7 mouse cellular contexts compared by ENCODE assay signal in genomic region chr9:120603512-120603908, GRCm38 (mm10). TPM values are rescaled to one million over a fixed set of nuclear protein-coding genes. Genes with fewer than 3 reads are reported as not detected.
A peak's percentile ranks its signal among the peaks of the same experiment; 100 is the strongest.
DNase-seq lines count a peak whose midpoint lies in the region; ATAC-seq and TF ChIP-seq lines count a peak whose summit lies in the region.

No protein-coding gene starts in this region.

- 0 out of 2 replicates have a peak, but pooled peaks cover 3% of the 10 kb centered on the region for H3K36me3 ChIP-seq in kidney, postnatal 0 days (ENCODE audit: insufficient read depth, low read length)
- no peaks in the 10 kb centered on the region for H3K36me3 ChIP-seq in forebrain, embryonic 12.5 days (replicated peaks)
- H3K36me3 ChIP-seq in limb, embryonic 12.5 days: 0 out of 2 replicates have a peak, but pooled peaks cover 8% of the 10 kb centered on the region
- no peaks in the 10 kb centered on the region for H3K36me3 ChIP-seq in neural tube, embryonic 15.5 days

- no peak for ATAC-seq in kidney, postnatal 0 days (replicated peaks; ENCODE audit: low FRiP score, low read depth)
- ATAC-seq in forebrain, embryonic 12.5 days (ENCODE audit: low FRiP score): peak; percentile 18; the same call in 1 of the 2 replicates
- 0 out of 2 replicates have a peak, but pooled peaks have one; percentile 49 for ATAC-seq in limb, embryonic 12.5 days (ENCODE audit: insufficient number of reproducible peaks, insufficient read depth, low FRiP score, low TSS enrichment, low read depth)
- ATAC-seq in neural tube, embryonic 15.5 days (ENCODE audit: low FRiP score): peak; percentile 33; the same call in 1 of the 2 replicates

- H3K9me3 ChIP-seq in kidney, postnatal 0 days (replicated peaks; ENCODE audit: low read length): no peaks in the 10 kb centered on the region; the same call in 1 of the 2 replicates
- peaks cover 11% of the 10 kb centered on the region for H3K9me3 ChIP-seq in forebrain, embryonic 12.5 days
- peaks cover 14% of the 10 kb centered on the region for H3K9me3 ChIP-seq in limb, embryonic 12.5 days
- 0 out of 2 replicates have a peak, but pooled peaks cover 3% of the 10 kb centered on the region for H3K9me3 ChIP-seq in neural tube, embryonic 15.5 days (replicated peaks)

- H3K4me1 ChIP-seq in kidney, postnatal 0 days (replicated peaks; ENCODE audit: insufficient read depth, low read length): no peaks in the 10 kb centered on the region; the same call in 1 of the 2 replicates
- H3K4me1 ChIP-seq in forebrain, embryonic 12.5 days: peaks cover 23% of the 10 kb centered on the region
- peaks cover 24% of the 10 kb centered on the region for H3K4me1 ChIP-seq in limb, embryonic 12.5 days (replicated peaks)
- peaks cover 24% of the 10 kb centered on the region for H3K4me1 ChIP-seq in neural tube, embryonic 15.5 days

- H3K27ac ChIP-seq in kidney, postnatal 0 days: no peak overlapping the region
- H3K27ac ChIP-seq in forebrain, embryonic 12.5 days: no peak overlapping the region; the same call in 1 of the 2 replicates
- H3K27ac ChIP-seq in limb, embryonic 12.5 days: peak overlapping the region; percentile 81
- peak overlapping the region; percentile 42; the same call in 1 of the 2 replicates for H3K27ac ChIP-seq in neural tube, embryonic 15.5 days (replicated peaks)

- no peak for TF ChIP-seq CTCF in kidney, postnatal 0 days (IDR thresholded peaks at IDR 0.05; ENCODE audit: low read depth)

- WGBS in kidney, postnatal 0 days: 33% methylated on average over 10 of the region's 10 CpGs
- WGBS in forebrain, embryonic 12.5 days: 10% methylated on average over 10 of the region's 10 CpGs
- 4% methylated on average over 10 of the region's 10 CpGs for WGBS in limb, embryonic 12.5 days
- 19% methylated on average over 10 of the region's 10 CpGs for WGBS in neural tube, embryonic 15.5 days

- no peak for DNase-seq in kidney, postnatal 0 days (ENCODE audit: low spot score)
- no peak for DNase-seq in kidney, postnatal 14 days
- no peak for DNase-seq in ovary, postnatal 14 days (ENCODE audit: low spot score)
- DNase-seq in c-Kit-positive CD71-positive TER-119-positive erythroid progenitor cells, embryonic 14.5 days (ENCODE audit: low spot score): no peak

- no peak overlapping the region for H3K9ac ChIP-seq in kidney, postnatal 0 days (ENCODE audit: low read depth, low read length)
- peak overlapping the region; percentile 21; the same call in 1 of the 2 replicates for H3K9ac ChIP-seq in forebrain, embryonic 12.5 days
- H3K9ac ChIP-seq in limb, embryonic 12.5 days (replicated peaks): 0 out of 2 replicates have a peak overlapping the region, but pooled peaks have one; percentile 23
- H3K9ac ChIP-seq in neural tube, embryonic 15.5 days (replicated peaks): 0 out of 2 replicates have a peak overlapping the region, but pooled peaks have one; percentile 7

- no peak overlapping the region for H3K4me3 ChIP-seq in kidney, postnatal 0 days (replicated peaks; ENCODE audit: low read depth, low read length)
- H3K4me3 ChIP-seq in forebrain, embryonic 12.5 days (replicated peaks): no peak overlapping the region
- peak overlapping the region; percentile 19 for H3K4me3 ChIP-seq in limb, embryonic 12.5 days (replicated peaks)
- H3K4me3 ChIP-seq in neural tube, embryonic 15.5 days (replicated peaks): no peak overlapping the region

- no peaks in the 10 kb centered on the region for H3K27me3 ChIP-seq in kidney, postnatal 0 days (ENCODE audit: insufficient read depth, low read length)
- H3K27me3 ChIP-seq in forebrain, embryonic 12.5 days: 0 out of 2 replicates have a peak, but pooled peaks cover 3% of the 10 kb centered on the region
- no peaks in the 10 kb centered on the region for H3K27me3 ChIP-seq in limb, embryonic 12.5 days
- no peaks in the 10 kb centered on the region for H3K27me3 ChIP-seq in neural tube, embryonic 15.5 days (replicated peaks)

- H3K4me2 ChIP-seq in kidney, postnatal 0 days (ENCODE audit: low read length): peak overlapping the region; percentile 18; the same call in 1 of the 2 replicates
- H3K4me2 ChIP-seq in forebrain, embryonic 12.5 days: peak overlapping the region; percentile 28
- peak overlapping the region; percentile 54 for H3K4me2 ChIP-seq in limb, embryonic 12.5 days
- H3K4me2 ChIP-seq in neural tube, embryonic 15.5 days: peak overlapping the region; percentile 46

RNA-seq across cellular contexts. Expression of gene Rpl14, which starts 32.3 kb away (rescaled TPM):
- polyA plus RNA-seq in kidney, postnatal 0 days (2015; fragmentation: Nextera tagmentation; extraction: Ambion mirVana): 911 and 953 TPM in 2 replicates
- polyA plus RNA-seq in forebrain, embryonic 12.5 days (2016; fragmentation: Nextera tagmentation; extraction: Ambion mirVana): 610 and 612 TPM in 2 replicates
- 805 and 832 TPM in 2 replicates for polyA plus RNA-seq in limb, embryonic 12.5 days (2016; fragmentation: Nextera tagmentation; extraction: Ambion mirVana)
- 431 and 489 TPM in 2 replicates for polyA plus RNA-seq in neural tube, embryonic 15.5 days (2015; fragmentation: Nextera tagmentation; extraction: Ambion mirVana)

Comparison
In these comparisons a context has a peak if more than half of its experiments do, and no peak if none do; other contexts are left out.
1. H3K27ac ChIP-seq: peak in limb, embryonic 12.5 days (single experiment) and neural tube, embryonic 15.5 days (single experiment); none in kidney, postnatal 0 days (single experiment) and forebrain, embryonic 12.5 days (single experiment).
2. Peak in every context shown above with its lines, with median percentiles within 50 percentile points of each other: H3K4me2 ChIP-seq.